Mouse (Mus musculus) MEL (cell line): Measurements from ENCODE around the gene Fkrp.

Experiments used
- CTCF ChIP-seq, 3 experiments: IDR thresholded peaks in 2 of 3; conservative IDR thresholded peaks in 1 of 3; 2 replicates each; pipeline ENCODE4 v1.5.1; 2011 to 2012; ENCODE audit warnings: low read length in 3 of 3, low read depth in 2 of 3, mild to moderate bottlenecking in 2 of 3, improper control_type of control experiment in 1 of 3, inconsistent platforms in 1 of 3, mixed read lengths in 1 of 3, moderate library complexity in 1 of 3; ENCODE audit not compliant: control insufficient read depth in 1 of 3, insufficient read depth in 1 of 3, poor library complexity in 1 of 3, severe bottlenecking in 1 of 3
- GATA1 ChIP-seq: IDR thresholded peaks from 2 replicates; pipeline ENCODE4 v1.6.1; 2011; ENCODE audit warnings: low read depth, low read length, improper control_type of control experiment
- MYC ChIP-seq: IDR thresholded peaks from 2 replicates; pipeline ENCODE4 v1.6.1; 2011; ENCODE audit warnings: low read depth, mild to moderate bottlenecking, low read length, improper control_type of control experiment, moderate library complexity

DNA sequence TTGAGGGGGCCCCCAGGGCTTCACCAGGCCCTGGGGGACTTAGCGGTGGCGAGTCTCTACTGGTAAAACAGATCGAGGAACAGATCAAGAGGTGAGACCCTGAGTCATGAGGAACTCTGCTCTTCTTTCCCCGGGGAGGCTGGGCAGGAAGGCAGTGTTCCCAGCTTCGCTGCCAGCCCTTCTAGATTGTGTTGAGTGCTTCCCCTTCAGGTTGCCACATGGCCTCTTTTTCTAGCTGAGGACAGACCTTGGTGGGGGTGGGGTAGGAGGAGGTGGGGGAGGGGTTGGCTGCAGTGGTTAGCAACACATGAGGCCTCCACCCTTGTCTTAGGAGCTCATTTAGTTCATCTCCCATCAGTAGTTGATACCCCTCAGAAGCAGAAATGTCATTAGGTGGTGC is 10.0 kb upstream of the Fkrp start:
- TF ChIP-seq CTCF (IDR thresholded peaks at IDR 0.05 in 2 of 3, conservative IDR thresholded peaks at IDR 0.05 in 1 of 3; ENCODE audit: control insufficient read depth in 1 of 3, insufficient read depth in 1 of 3, low read depth in 2 of 3, low read length in 3 of 3, poor library complexity in 1 of 3, severe bottlenecking in 1 of 3) (no peak), MYC (no peak), GATA1 (no peak)
